Mouse (Mus musculus): ENCODE measurements around the gene Ltc4s.

Ltc4s gene

DNA sequence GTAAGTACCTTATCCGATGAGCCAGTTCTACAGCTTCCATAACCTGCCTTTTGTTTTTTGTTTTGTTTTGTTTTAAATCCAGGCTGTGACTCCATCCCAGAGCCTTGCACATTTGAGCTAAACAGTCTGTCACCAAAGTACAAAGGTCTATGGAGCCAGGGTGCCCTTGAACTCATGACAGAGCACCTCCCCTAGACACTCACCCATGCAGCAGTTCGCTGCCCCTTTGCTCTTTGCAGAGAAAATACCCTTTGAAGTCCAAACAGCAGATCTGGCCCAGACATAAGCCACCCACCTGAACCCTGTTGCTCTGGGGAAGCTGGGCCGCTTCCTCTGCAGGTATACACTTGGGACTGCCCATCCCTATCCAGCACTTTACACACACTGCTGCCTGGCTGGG lies 36.8 kb downstream of the Ltc4s start:
- no peak for DNase-seq (ENCODE audit: low spot score in 2 of 2)

DNA sequence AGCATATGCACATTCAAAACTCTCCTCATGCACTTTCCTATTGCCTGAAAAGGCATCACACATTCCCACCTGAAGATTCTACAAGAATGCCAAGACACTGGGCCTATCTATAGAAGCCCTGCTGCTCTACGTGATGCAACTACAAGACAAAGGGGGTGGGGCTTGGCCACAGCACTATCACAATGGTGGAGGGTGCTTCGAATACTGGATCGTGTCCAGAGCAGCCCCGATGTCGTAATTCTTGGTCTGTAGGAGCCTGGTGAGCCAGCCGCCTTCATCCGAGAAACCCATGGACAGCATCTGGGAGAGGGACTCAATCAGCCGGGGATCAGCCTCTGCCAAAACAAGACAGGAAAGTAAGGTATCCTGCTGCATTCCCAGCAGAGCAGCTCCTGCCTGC lies 37.8 kb downstream of the Ltc4s start:
- no peak for DNase-seq (ENCODE audit: low spot score in 2 of 2)

DNA sequence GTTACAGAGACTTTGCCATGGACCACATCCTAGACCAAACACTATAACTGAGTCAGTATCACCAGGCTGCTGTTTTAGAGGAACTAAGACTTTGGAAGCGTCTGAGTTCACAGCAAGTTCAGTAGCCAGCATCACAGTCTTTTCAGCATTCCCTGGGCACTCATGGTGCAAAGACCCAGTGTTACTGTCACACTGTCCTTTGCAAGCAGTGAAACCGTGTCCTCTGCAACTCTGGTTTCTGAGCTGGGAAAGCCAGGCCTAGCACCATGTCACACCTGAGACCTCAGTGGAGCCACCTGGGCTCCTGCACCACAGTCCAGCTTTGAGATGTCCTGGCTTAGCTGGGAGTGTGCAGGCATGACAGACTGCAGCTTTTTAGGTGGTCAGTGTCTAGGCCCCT lies 39.5 kb downstream of the Ltc4s start:
- DNase-seq (ENCODE audit: low spot score in 2 of 2), result no peak

DNA sequence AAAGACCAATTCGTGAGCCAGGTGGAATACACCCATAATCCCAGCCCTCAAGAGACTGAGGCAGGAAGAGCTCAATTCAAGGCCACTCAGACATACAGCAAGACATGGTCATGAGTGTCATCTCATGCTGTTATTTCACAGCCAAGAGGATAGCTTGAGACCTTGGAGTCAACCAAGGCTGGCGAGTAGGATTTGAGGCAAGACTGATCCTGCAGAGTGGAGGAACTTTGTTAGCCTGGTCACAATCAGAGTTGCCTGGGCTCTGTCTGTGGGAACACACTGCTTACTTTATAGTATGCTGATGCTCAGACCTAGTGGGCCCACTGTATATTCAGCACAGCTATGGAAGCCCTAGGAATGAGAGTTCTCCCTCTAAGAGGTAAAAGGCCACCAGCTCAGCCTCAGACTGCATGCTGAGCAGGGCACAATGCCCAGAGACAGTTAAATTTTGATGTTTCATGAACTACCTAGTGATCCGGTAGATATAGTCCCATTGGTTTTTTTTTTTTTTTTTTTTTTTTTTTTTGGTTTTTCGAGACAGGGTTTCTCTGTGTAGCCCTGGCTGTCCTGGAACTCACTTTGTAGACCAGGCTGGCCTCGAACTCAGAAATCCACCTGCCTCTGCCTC lies 40.1 kb downstream of the Ltc4s start:
- no peak for DNase-seq (ENCODE audit: low spot score in 2 of 2)

DNA sequence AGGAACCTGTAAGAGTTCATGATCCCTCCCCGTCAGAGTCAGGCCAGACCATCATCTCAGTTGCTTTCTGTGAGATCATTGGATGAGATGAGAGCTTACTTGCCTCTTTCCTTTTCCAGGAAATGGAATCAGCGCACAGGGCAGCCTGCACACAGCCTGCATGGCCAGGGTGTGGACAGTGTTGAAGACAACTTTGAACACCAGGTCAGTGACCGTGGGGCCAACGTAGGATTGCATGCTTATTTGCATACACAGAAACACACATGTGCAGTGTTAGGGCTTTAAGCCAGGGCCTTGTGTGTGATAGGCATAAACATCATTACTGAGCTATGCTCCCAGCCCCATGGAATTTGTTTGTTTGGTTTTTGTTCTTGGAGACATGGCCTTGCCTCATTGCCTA lies 40.9 kb downstream of the Ltc4s start:
- no peak for DNase-seq (ENCODE audit: low spot score in 2 of 2)

DNA sequence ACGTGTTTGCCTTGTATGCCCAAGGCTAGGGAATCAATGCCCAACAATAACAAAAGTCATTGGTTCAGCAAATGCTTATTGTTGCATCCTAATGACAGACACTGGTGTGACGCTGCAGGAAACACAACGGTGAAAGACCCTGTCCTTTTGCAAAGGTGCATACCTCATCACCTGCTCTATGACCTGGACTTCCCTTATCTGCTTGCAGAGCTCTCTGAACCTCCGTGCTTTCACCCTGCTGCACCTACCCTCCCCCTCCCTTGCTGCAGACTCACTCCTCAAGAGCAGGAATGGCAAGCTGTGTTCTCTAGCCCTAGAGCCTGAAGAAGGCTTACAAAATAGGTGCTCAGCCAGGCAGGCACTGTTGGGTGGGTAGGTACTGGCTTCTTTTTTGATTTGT lies 43.6 kb downstream of the Ltc4s start:
- DNase-seq (ENCODE audit: low spot score in 2 of 2), result no peak

DNA sequence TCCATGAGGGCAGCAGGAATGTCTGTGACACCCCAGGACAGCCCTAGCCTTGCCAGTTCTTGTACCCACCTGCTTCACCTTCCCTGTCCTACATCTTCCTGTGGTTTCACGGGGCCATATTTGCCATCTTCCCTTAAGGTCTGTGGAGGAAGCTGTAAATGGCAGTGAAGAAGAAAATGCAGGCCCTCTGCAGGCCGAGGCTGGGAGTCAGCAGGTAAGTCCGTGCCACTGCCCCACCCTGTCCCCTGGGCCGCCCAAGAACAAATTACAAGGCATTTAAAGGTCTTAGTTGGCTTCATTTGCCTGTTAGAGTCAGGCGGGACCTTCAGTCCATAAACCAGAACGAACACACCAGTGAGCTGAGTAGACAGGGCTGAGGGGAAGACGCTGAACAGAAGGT lies 44.3 kb downstream of the Ltc4s start:
- no peak for DNase-seq (ENCODE audit: low spot score in 2 of 2)

DNA sequence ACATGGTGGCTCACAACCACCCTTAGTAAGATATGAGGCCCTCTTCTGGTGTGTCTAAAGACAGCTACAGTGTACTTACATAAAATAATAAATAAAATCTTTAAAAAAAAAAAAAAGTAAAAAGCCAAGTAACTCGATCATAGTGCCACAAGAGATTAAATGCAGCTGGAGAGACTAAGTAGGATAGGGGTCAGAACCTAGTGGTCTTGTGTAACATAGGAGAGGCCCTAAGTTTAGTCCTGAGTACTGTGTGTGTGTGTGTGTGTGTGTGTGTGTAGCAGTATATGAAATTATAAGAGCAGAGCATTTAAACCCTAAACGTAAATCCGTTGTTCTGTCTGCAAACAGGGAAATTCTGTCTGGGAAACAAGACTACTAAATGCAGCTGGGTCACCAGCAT lies 46.1 kb downstream of the Ltc4s start:
- no peak for DNase-seq (ENCODE audit: low spot score in 2 of 2)

DNA sequence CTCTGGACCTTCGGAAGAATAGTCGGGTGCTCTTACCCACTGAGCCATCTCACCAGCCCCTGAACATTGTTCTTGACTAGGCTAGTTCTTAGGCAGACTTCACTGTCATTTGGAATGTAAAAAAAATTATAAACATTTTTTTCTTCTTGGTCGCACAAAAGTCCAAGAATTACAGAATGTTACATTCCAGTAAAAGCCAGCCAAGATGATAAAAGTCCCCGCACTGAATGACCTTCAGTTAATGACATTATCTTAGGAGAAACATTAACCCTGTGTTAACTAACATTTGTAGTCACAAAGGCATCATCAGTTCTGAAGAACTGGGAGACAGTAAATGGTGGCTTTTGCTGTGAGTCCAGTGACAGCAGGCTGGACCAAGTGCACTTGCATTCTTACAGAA lies 48.1 kb downstream of the Ltc4s start:
- no peak for DNase-seq (ENCODE audit: low spot score in 2 of 2)

DNA sequence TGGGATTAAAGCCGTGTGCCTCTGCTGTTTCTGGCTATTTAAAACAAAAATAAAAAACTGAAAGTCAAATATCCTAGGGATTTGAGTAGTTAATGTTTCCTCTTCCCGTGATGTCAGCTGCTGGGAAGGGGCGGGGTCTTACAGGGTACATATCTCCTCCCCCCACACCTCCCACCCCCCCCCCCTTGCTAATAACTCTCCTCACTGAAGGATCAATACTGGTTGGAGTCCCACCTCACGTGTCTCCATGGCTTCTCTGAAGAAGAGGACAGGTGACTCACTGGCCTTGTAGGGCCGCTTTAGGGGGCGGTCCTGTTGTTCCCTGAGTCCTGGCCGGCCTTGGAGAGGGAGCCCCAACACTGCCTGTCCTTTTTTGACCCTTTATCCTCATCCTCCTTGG lies 49.7 kb downstream of the Ltc4s start:
- DNase-seq (ENCODE audit: low spot score in 2 of 2), result no peak
